Mouse (Mus musculus): ENCODE data around the gene Cgn.
"Not testable (repeated sequence)": the region's sequence is repeated elsewhere in the genome, so short reads cannot be mapped to it uniquely, and the experiment has no call there.

Cgn gene

GRCm38 (mm10) chr3:94789071-94789470 is 2.8 kb upstream of the Cgn start:
- no peak for DNase-seq

- peak; percentile 28 for DNase-seq
Measured at GRCm38 (mm10) chr3:94787122-94787780, 959 bp upstream of the Cgn start.

- no peak for DNase-seq
Measured at GRCm38 (mm10) chr3:94785958-94786357, 334 bp downstream of the Cgn start.

GRCm38 (mm10) chr3:94784171-94784701 is 2.1 kb downstream of the Cgn start:
- DNase-seq: no peak

GRCm38 (mm10) chr3:94783462-94783931 is 2.8 kb downstream of the Cgn start:
- no peak for DNase-seq

GRCm38 (mm10) chr3:94782936-94783335 is 3.4 kb downstream of the Cgn start:
- no peak for DNase-seq

GRCm38 (mm10) chr3:94781356-94781755 is 4.9 kb downstream of the Cgn start:
- no peak for DNase-seq

- DNase-seq: no peak
Measured at GRCm38 (mm10) chr3:94775886-94776285, 10.4 kb downstream of the Cgn start.

- no peak for DNase-seq
Measured at GRCm38 (mm10) chr3:94774039-94774438, 12.3 kb downstream of the Cgn start.

- DNase-seq: not testable (repeated sequence)
Measured at GRCm38 (mm10) chr3:94765456-94765855, 20.8 kb downstream of the Cgn start.

GRCm38 (mm10) chr3:94764545-94765292 is 21.6 kb downstream of the Cgn start:
- not testable (repeated sequence) for DNase-seq

- not testable (repeated sequence) for DNase-seq
Measured at GRCm38 (mm10) chr3:94758427-94758826, 27.9 kb downstream of the Cgn start.

GRCm38 (mm10) chr3:94758056-94758409 is 28.3 kb downstream of the Cgn start:
- peak; percentile 19 for DNase-seq

- DNase-seq: not testable (repeated sequence)
Measured at GRCm38 (mm10) chr3:94757251-94758055, 28.8 kb downstream of the Cgn start.

GRCm38 (mm10) chr3:94745691-94746090 is 40.6 kb downstream of the Cgn start:
- DNase-seq: no peak

- not testable (repeated sequence) for DNase-seq
Measured at GRCm38 (mm10) chr3:94723637-94724036, 62.7 kb downstream of the Cgn start.

GRCm38 (mm10) chr3:94718253-94718652 is 68.0 kb downstream of the Cgn start:
- DNase-seq: not testable (repeated sequence)

GRCm38 (mm10) chr3:94713424-94713823 is 72.9 kb downstream of the Cgn start:
- not testable (repeated sequence) for DNase-seq

- not testable (repeated sequence) for DNase-seq
Measured at GRCm38 (mm10) chr3:94710591-94710990, 75.7 kb downstream of the Cgn start.
